ENCODE assay signal across 11 mouse cellular contexts in the genomic region with DNA sequence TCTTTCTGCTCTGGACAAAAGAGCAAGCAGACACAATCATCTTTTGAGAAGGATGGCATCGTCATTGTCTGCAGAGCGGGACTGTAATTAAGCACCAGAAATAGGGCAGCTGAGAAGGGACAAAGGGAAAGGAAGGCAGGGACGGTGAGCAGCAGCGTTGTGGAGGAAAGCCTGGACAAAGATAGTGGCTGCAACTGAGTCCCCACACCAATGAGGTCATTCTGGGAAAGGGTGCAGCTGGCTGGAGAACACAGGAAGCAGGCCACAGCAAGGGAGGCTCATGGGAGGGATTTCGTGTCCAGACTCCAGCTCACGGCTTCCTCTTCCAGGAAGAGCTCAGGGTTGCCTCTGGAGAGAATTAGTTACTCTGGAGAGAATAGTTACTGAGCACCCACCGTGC. TPM values are rescaled to one million over a fixed set of nuclear protein-coding genes. Genes with fewer than 3 reads are reported as not detected.
DNase-seq lines count a peak whose midpoint lies in the region; ATAC-seq and TF ChIP-seq lines count a peak whose summit lies in the region.
"Had no signal": no experiment of that assay in that cellular context is flagged by ENCODE, and none has a peak within 500 bp of the region (broad histone marks: within the 10 kb centered on the region; RNA-seq: fewer than 3 reads in every experiment).

No protein-coding gene starts in this region.

- peaks cover 43% of the 10 kb centered on the region for H3K4me1 ChIP-seq in midbrain, embryonic 10.5 days
- no peaks in the 10 kb centered on the region for H3K4me1 ChIP-seq in midbrain, postnatal 0 days (ENCODE audit: insufficient read depth, low read length)
- H3K4me1 ChIP-seq in heart, embryonic 15.5 days (replicated peaks) = peaks cover 20% of the 10 kb centered on the region
- peaks cover 18% of the 10 kb centered on the region for H3K4me1 ChIP-seq in neural tube, embryonic 11.5 days (ENCODE audit: control insufficient read depth, insufficient read depth, low read length)

- no peak overlapping the region for H3K4me3 ChIP-seq in midbrain, embryonic 10.5 days
- H3K4me3 ChIP-seq in midbrain, postnatal 0 days (ENCODE audit: low read depth, low read length) = no peak overlapping the region
- no peak overlapping the region for H3K4me3 ChIP-seq in heart, embryonic 15.5 days
- no peak overlapping the region for H3K4me3 ChIP-seq in neural tube, embryonic 11.5 days (ENCODE audit: low read depth, low read length)

- WGBS in midbrain, embryonic 10.5 days = 49% methylated on average over 7 of the region's 7 CpGs
- 36% methylated on average over 7 of the region's 7 CpGs for WGBS in midbrain, postnatal 0 days
- 30% methylated on average over 7 of the region's 7 CpGs for WGBS in heart, embryonic 15.5 days
- 37% methylated on average over 7 of the region's 7 CpGs for WGBS in neural tube, embryonic 11.5 days

- H3K27ac ChIP-seq in midbrain, embryonic 10.5 days (replicated peaks) = peak overlapping the region; percentile 68
- H3K27ac ChIP-seq in midbrain, postnatal 0 days (ENCODE audit: low read depth, low read length) = no peak overlapping the region
- no peak overlapping the region for H3K27ac ChIP-seq in heart, embryonic 15.5 days
- H3K27ac ChIP-seq in neural tube, embryonic 11.5 days (ENCODE audit: low read depth, low read length) = no peak overlapping the region; the same call in 1 of the 2 replicates

- no peaks in the 10 kb centered on the region for H3K36me3 ChIP-seq in midbrain, embryonic 10.5 days
- H3K36me3 ChIP-seq in midbrain, postnatal 0 days (ENCODE audit: insufficient read depth, low read length) = no peaks in the 10 kb centered on the region
- H3K36me3 ChIP-seq in heart, embryonic 15.5 days = no peaks in the 10 kb centered on the region
- no peaks in the 10 kb centered on the region for H3K36me3 ChIP-seq in neural tube, embryonic 11.5 days (ENCODE audit: control insufficient read depth, insufficient read depth, low read length)

- H3K27me3 ChIP-seq in midbrain, embryonic 10.5 days (ENCODE audit: low read depth, poor library complexity, severe bottlenecking) = peaks cover 27% of the 10 kb centered on the region
- H3K27me3 ChIP-seq in midbrain, postnatal 0 days (ENCODE audit: insufficient read depth, low read length) = 0 out of 2 replicates have a peak, but pooled peaks cover 8% of the 10 kb centered on the region
- peaks cover 3% of the 10 kb centered on the region for H3K27me3 ChIP-seq in heart, embryonic 15.5 days
- H3K27me3 ChIP-seq in neural tube, embryonic 11.5 days (ENCODE audit: control insufficient read depth, insufficient read depth, low read length) = no peaks in the 10 kb centered on the region

- no peak for DNase-seq in midbrain, embryonic 10.5 days (ENCODE audit: low spot score)
- DNase-seq in midbrain, postnatal 0 days (ENCODE audit: low spot score) = no peak
- DNase-seq in gastrocnemius, adult 8-10 months (ENCODE audit: low spot score in 2 of 2) = peak; percentile 15 to 20
- peak; percentile 24 for DNase-seq in neural tube, embryonic 11.5 days (ENCODE audit: low spot score)
- DNase-seq in layer of hippocampus, postnatal 14 days (ENCODE audit: low spot score in 2 of 2) = no peak
- no peak for DNase-seq in urinary bladder, adult 2 months (ENCODE audit: low spot score)
- DNase-seq in layer of hippocampus, postnatal 36 days = no peak
- DNase-seq: kidney, adult 11 months had no signal

- H3K4me2 ChIP-seq in midbrain, postnatal 0 days (ENCODE audit: low read depth, low read length, poor library complexity, severe bottlenecking) = no peak overlapping the region
- no peak overlapping the region for H3K4me2 ChIP-seq in heart, embryonic 15.5 days
- no peak overlapping the region for H3K4me2 ChIP-seq in neural tube, embryonic 11.5 days (ENCODE audit: low read depth)

- no peak overlapping the region for H3K9ac ChIP-seq in midbrain, postnatal 0 days (replicated peaks; ENCODE audit: low read length, poor library complexity, severe bottlenecking)
- no peak overlapping the region for H3K9ac ChIP-seq in heart, embryonic 15.5 days
- no peak overlapping the region for H3K9ac ChIP-seq in neural tube, embryonic 11.5 days (ENCODE audit: low read length)

- no peak for TF ChIP-seq CTCF in midbrain, postnatal 0 days (IDR thresholded peaks at IDR 0.05)

- no peaks in the 10 kb centered on the region for H3K9me3 ChIP-seq in midbrain, embryonic 10.5 days (replicated peaks)
- H3K9me3 ChIP-seq in midbrain, postnatal 0 days (ENCODE audit: low read length) = no peaks in the 10 kb centered on the region
- no peaks in the 10 kb centered on the region for H3K9me3 ChIP-seq in heart, embryonic 15.5 days (replicated peaks)
- H3K9me3 ChIP-seq in neural tube, embryonic 11.5 days (ENCODE audit: control insufficient read depth, low read length) = no peaks in the 10 kb centered on the region

- ATAC-seq in midbrain, postnatal 0 days (ENCODE audit: low FRiP score) = no peak
- ATAC-seq in heart, embryonic 15.5 days (replicated peaks; ENCODE audit: insufficient number of reproducible peaks, insufficient read depth, low FRiP score, low read depth) = peak; percentile 39; the same call in 1 of the 2 replicates
- ATAC-seq in neural tube, embryonic 11.5 days (ENCODE audit: insufficient read depth, low FRiP score, low TSS enrichment) = peak; percentile 20; the same call in 1 of the 2 replicates
- ATAC-seq: activated CD4-positive, CD25-positive, alpha-beta regulatory T cell, adult 4 months had no signal

RNA-seq across cellular contexts. Expression of gene Irx6, which starts 49.9 kb away (rescaled TPM):
- polyA plus RNA-seq in midbrain, embryonic 10.5 days (2016; fragmentation: Nextera tagmentation; extraction: Ambion mirVana) = 2.3 and 3.0 TPM in 2 replicates
- 4.4 and 6.6 TPM in 2 replicates for total RNA-seq in midbrain, postnatal 0 days (2014; rRNA removed)
- polyA plus RNA-seq in midbrain, postnatal 0 days (2015; fragmentation: Nextera tagmentation; extraction: Ambion mirVana) = 4.0 and 5.4 TPM in 2 replicates
- total RNA-seq in gastrocnemius, adult 8-10 months (2022) = not detected
- polyA plus RNA-seq in heart, embryonic 15.5 days (2015; fragmentation: Nextera tagmentation; extraction: Ambion mirVana) = 1.1 and 1.3 TPM in 2 replicates
- 2.0 and 2.3 TPM in 2 replicates for polyA plus RNA-seq in neural tube, embryonic 11.5 days (2014; fragmentation: Nextera tagmentation; extraction: Ambion mirVana)
- under 1 TPM; 0.16 to 0.26 TPM for total RNA-seq in layer of hippocampus, postnatal 14 days (2021)
- polyA plus RNA-seq in urinary bladder, adult 2 months (2012; rRNA removed) = not detected in 2 replicates
- total RNA-seq in layer of hippocampus, postnatal 36 days (2021) = under 1 TPM; 0.13 to 0.15 TPM
- total RNA-seq: megakaryocyte progenitor cell, adult 5-6 weeks had no signal
- polyA plus RNA-seq: activated CD4-positive, CD25-positive, alpha-beta regulatory T cell, adult 4 months had no signal

Comparison
In these comparisons a context has a peak if more than half of its experiments do, and no peak if none do; other contexts are left out.
1. DNase-seq: peak in gastrocnemius, adult 8-10 months (2 of 2) and neural tube, embryonic 11.5 days (single experiment); none in midbrain, embryonic 10.5 days (single experiment), midbrain, postnatal 0 days (single experiment), layer of hippocampus, postnatal 14 days (0 of 2), urinary bladder, adult 2 months (single experiment) and layer of hippocampus, postnatal 36 days (0 of 2).